11 mouse cellular contexts compared by ENCODE assay signal in genomic region chr1:172590385-172590784, GRCm38 (mm10). TPM values are rescaled to one million over a fixed set of nuclear protein-coding genes. Genes with fewer than 3 reads are reported as not detected.
DNase-seq lines count a peak whose midpoint lies in the region; TF ChIP-seq lines count a peak whose summit lies in the region.
"Had no signal": no experiment of that assay in that cellular context is flagged by ENCODE, and none has a peak within 500 bp of the region (broad histone marks: within the 10 kb centered on the region; RNA-seq: fewer than 3 reads in every experiment).

TSS of gene Slamf8 (minus strand) at chr1:172590568.

- H3K36me3 ChIP-seq in spleen, adult 2 months (ENCODE audit: control insufficient read depth, insufficient read depth, low read length): no peaks in the 10 kb centered on the region
- no peaks in the 10 kb centered on the region for H3K36me3 ChIP-seq in splenic B cell, adult 2 months (ENCODE audit: control insufficient read depth, insufficient read depth, low read length, poor library complexity, severe bottlenecking)
- H3K36me3 ChIP-seq: liver, embryonic 12.5 days had no signal

- WGBS in spleen, adult 2 months: 37% methylated on average over 7 of the region's 7 CpGs

- H3K27me3 ChIP-seq in spleen, adult 2 months (ENCODE audit: control insufficient read depth, insufficient read depth, low read length): no peaks in the 10 kb centered on the region
- no peaks in the 10 kb centered on the region for H3K27me3 ChIP-seq in splenic B cell, adult 2 months (ENCODE audit: control insufficient read depth, insufficient read depth, low read length, poor library complexity, severe bottlenecking)

- no peak within 1 kb of the TSS; the same call in 1 of the 2 replicates for H3K4me3 ChIP-seq in spleen, adult 2 months (ENCODE audit: extremely low read depth, insufficient read depth, insufficient read length)
- H3K4me3 ChIP-seq: liver, embryonic 12.5 days had no signal

- TF ChIP-seq POLR2A in spleen, adult 2 months (IDR thresholded peaks at IDR 0.05; ENCODE audit: low read depth, low read length): no peak

- peak within 1 kb of the TSS; percentile 39; the same call in 1 of the 2 replicates for H3K27ac ChIP-seq in spleen, adult 2 months (ENCODE audit: insufficient read depth, low read length)
- H3K27ac ChIP-seq: liver, embryonic 12.5 days had no signal

- TF ChIP-seq CTCF in spleen, adult 2 months (IDR thresholded peaks at IDR 0.05; ENCODE audit: extremely low read depth, insufficient read depth, insufficient read length, insufficient replicate concordance): no peak

- intact Hi-C loops in gastrocnemius, postnatal 14 days (cut with DNase I; ENCODE audit: low total_unique reads): no loop called here

- no peaks in the 10 kb centered on the region; the same call in 1 of the 2 replicates for H3K4me1 ChIP-seq in spleen, adult 2 months (ENCODE audit: control insufficient read depth, insufficient read depth, insufficient read length)

- DNase-seq in gastrocnemius, adult 8-10 months (ENCODE audit: low spot score in 2 of 2): peak; percentile 12 to 22
- no peak for DNase-seq in gastrocnemius, postnatal 14 days
- DNase-seq in spleen, adult 2 months (ENCODE audit: low read depth in 1 of 2, low spot score in 2 of 2): peak in 1 of 2 experiments; percentile 25
- DNase-seq in spleen, postnatal 4 days (ENCODE audit: low spot score in 2 of 2): no peak
- DNase-seq in heart, postnatal 4 days: peak; percentile 34
- peak; percentile 16 for DNase-seq in splenic B cell, adult 2 months (ENCODE audit: low read depth, low spot score)
- DNase-seq in cerebellum, postnatal 36 days: no peak
- DNase-seq in layer of hippocampus, adult 9-10 months (ENCODE audit: low spot score): no peak

RNA-seq across cellular contexts. Expression of gene Slamf8, which starts in this region (rescaled TPM):
- not detected for total RNA-seq in gastrocnemius, adult 8-10 months (2022)
- total RNA-seq in gastrocnemius, postnatal 14 days (2021): not detected
- polyA plus RNA-seq in spleen, adult 2 months (2012; rRNA removed): 15.8 and 18.6 TPM in 2 replicates
- not detected for total RNA-seq in heart, postnatal 4 days (2021)
- total RNA-seq: ES-E14 had no signal
- polyA plus RNA-seq: liver, embryonic 12.5 days; neural tube, embryonic 14.5 days had no signal

Comparison
In these comparisons a context has a peak if more than half of its experiments do, and no peak if none do; other contexts are left out.
1. Peak in DNase-seq in gastrocnemius, adult 8-10 months; RNA of the gene not detected or under 1 TPM.
2. Peak in DNase-seq in heart, postnatal 4 days; RNA of the gene not detected or under 1 TPM.